Mouse (Mus musculus) lung, adult 2 months (tissue): ENCODE measurements at regions not wholly inside any gene's neighbourhood (a gene's known extent, or its start where the extent isn't known, plus 50 kb on each side); places are given as distances from the start of the nearest gene placed in this dataset.

ENCODE experiments used
- CTCF ChIP-seq: fragments of 200-500 bp; IDR thresholded peaks from 2 replicates; pipeline ENCODE4 v1.5.1; 2011; ENCODE audit warnings: mild to moderate bottlenecking, low read length, control low read depth; ENCODE audit not compliant: insufficient read depth
- POLR2A ChIP-seq: fragments of 200-500 bp; IDR thresholded peaks from 2 replicates; pipeline ENCODE4 v1.6.1; 2011; ENCODE audit warnings: low read depth, mild to moderate bottlenecking, control low read depth, low read length, borderline replicate concordance; ENCODE audit errors: extremely low read depth

DNA sequence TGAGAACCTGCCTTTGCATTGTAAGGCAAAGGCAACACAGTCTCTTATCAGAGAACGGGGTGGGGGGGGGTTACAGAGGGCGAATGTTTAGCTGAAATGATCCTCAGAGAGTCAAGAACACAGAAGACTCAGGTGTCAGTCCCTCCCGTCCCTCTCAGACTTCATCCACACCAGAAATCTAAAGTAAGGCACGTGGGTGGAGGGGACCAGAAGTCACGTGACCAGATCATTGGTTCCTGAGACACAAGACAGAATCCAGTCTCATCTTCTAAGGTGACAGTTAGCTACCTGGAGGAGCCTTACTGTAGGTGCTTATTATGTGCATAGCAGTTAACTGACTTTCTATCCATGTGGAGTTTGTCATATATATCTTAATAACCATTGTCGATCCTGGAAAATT, 1302.0 kb downstream of the Synb start:
- TF ChIP-seq CTCF = no peak
- no peak for TF ChIP-seq POLR2A
